9 mouse cellular contexts compared by ENCODE assay signal in genomic region chr7:145221841-145222689, GRCm38 (mm10). TPM values are rescaled to one million over a fixed set of nuclear protein-coding genes. Genes with fewer than 3 reads are reported as not detected.
A peak's percentile ranks its signal among the peaks of the same experiment; 100 is the strongest.
DNase-seq lines count a peak whose midpoint lies in the region; ATAC-seq and TF ChIP-seq lines count a peak whose summit lies in the region.
"Had no signal": no experiment of that assay in that cellular context is flagged by ENCODE, and none has a peak within 500 bp of the region (broad histone marks: within the 10 kb centered on the region; RNA-seq: fewer than 3 reads in every experiment).

No protein-coding gene starts in this region.

- H3K36me3 ChIP-seq in forebrain, embryonic 13.5 days (ENCODE audit: poor library complexity, severe bottlenecking) = no peaks in the 10 kb centered on the region
- no peaks in the 10 kb centered on the region for H3K36me3 ChIP-seq in forebrain, postnatal 0 days (ENCODE audit: insufficient read depth)
- H3K36me3 ChIP-seq in embryonic facial prominence, embryonic 11.5 days (replicated peaks; ENCODE audit: control insufficient read depth, insufficient read depth, low read depth, low read length) = no peaks in the 10 kb centered on the region
- H3K36me3 ChIP-seq in midbrain, embryonic 14.5 days (ENCODE audit: control insufficient read depth, insufficient read depth, low read length) = no peaks in the 10 kb centered on the region
- H3K36me3 ChIP-seq: G1E had no signal

- H3K27ac ChIP-seq in forebrain, embryonic 13.5 days = no peak overlapping the region
- H3K27ac ChIP-seq in forebrain, postnatal 0 days (ENCODE audit: low read depth, low read length) = no peak overlapping the region
- H3K27ac ChIP-seq in embryonic facial prominence, embryonic 11.5 days (replicated peaks; ENCODE audit: low read depth, low read length) = no peak overlapping the region
- H3K27ac ChIP-seq in midbrain, embryonic 14.5 days (replicated peaks; ENCODE audit: low read depth, low read length) = no peak overlapping the region

- H3K27me3 ChIP-seq in forebrain, embryonic 13.5 days = no peaks in the 10 kb centered on the region
- H3K27me3 ChIP-seq in forebrain, postnatal 0 days (ENCODE audit: insufficient read depth, low read length) = no peaks in the 10 kb centered on the region
- no peaks in the 10 kb centered on the region for H3K27me3 ChIP-seq in embryonic facial prominence, embryonic 11.5 days (ENCODE audit: control insufficient read depth, insufficient read depth, low read length)
- no peaks in the 10 kb centered on the region for H3K27me3 ChIP-seq in midbrain, embryonic 14.5 days (ENCODE audit: control insufficient read depth, insufficient read depth, low read length)

- H3K4me3 ChIP-seq in forebrain, embryonic 13.5 days = no peak overlapping the region
- no peak overlapping the region for H3K4me3 ChIP-seq in forebrain, postnatal 0 days (ENCODE audit: low read depth, low read length)
- no peak overlapping the region for H3K4me3 ChIP-seq in embryonic facial prominence, embryonic 11.5 days (ENCODE audit: low read depth, low read length)
- H3K4me3 ChIP-seq in midbrain, embryonic 14.5 days (replicated peaks; ENCODE audit: low read depth, low read length) = no peak overlapping the region

- intact Hi-C loops in heart, postnatal 10 days (cut with DNase I) = loop anchor here (2.0 kb wide), 1 partner anchor 21 kb away; no protein-coding TSS in a partner anchor
- intact Hi-C loops in left cerebral cortex, postnatal 36 days (cut with DNase I) = no loop called here

- DNase-seq in forebrain, postnatal 0 days = no peak
- DNase-seq in Muller cell, postnatal 12 days (ENCODE audit: inconsistent ontology term) = peak; percentile 94
- DNase-seq in embryonic facial prominence, embryonic 11.5 days (ENCODE audit: low spot score) = peak; percentile 27
- DNase-seq in heart, postnatal 10 days = peak; percentile 71 to 78
- peak; percentile 53 to 69 for DNase-seq in left cerebral cortex, postnatal 36 days (ENCODE audit: low spot score in 2 of 2)
- no peak for DNase-seq in midbrain, embryonic 14.5 days
- no peak for DNase-seq in spleen, postnatal 36 days (ENCODE audit: low spot score in 2 of 2)

- WGBS in forebrain, embryonic 13.5 days = 34% methylated on average over 2 of the region's 2 CpGs
- WGBS in forebrain, postnatal 0 days = 32% methylated on average over 2 of the region's 2 CpGs
- 30% methylated on average over 2 of the region's 2 CpGs for WGBS in embryonic facial prominence, embryonic 11.5 days
- 39% methylated on average over 2 of the region's 2 CpGs for WGBS in midbrain, embryonic 14.5 days

- 0 out of 2 replicates have a peak, but pooled peaks have one; percentile 36 for ATAC-seq in forebrain, embryonic 13.5 days
- ATAC-seq in forebrain, postnatal 0 days = no peak
- ATAC-seq in embryonic facial prominence, embryonic 11.5 days (replicated peaks; ENCODE audit: insufficient number of reproducible peaks, low FRiP score, low TSS enrichment, low read depth) = peak; percentile 21; the same call in 1 of the 2 replicates
- ATAC-seq in midbrain, embryonic 14.5 days (ENCODE audit: low FRiP score, low TSS enrichment) = peak; percentile 34; the same call in 1 of the 2 replicates

- no peaks in the 10 kb centered on the region for H3K9me3 ChIP-seq in forebrain, embryonic 13.5 days (replicated peaks)
- no peaks in the 10 kb centered on the region for H3K9me3 ChIP-seq in forebrain, postnatal 0 days (ENCODE audit: low read length)
- H3K9me3 ChIP-seq in embryonic facial prominence, embryonic 11.5 days (replicated peaks; ENCODE audit: control insufficient read depth, low read length) = no peaks in the 10 kb centered on the region
- no peaks in the 10 kb centered on the region for H3K9me3 ChIP-seq in midbrain, embryonic 14.5 days (ENCODE audit: control insufficient read depth, low read length)
- H3K9me3 ChIP-seq: G1E had no signal

- peaks cover 5% of the 10 kb centered on the region; the same call in 1 of the 2 replicates for H3K4me1 ChIP-seq in forebrain, embryonic 13.5 days
- no peaks in the 10 kb centered on the region for H3K4me1 ChIP-seq in forebrain, postnatal 0 days (ENCODE audit: insufficient read depth)
- no peaks in the 10 kb centered on the region for H3K4me1 ChIP-seq in embryonic facial prominence, embryonic 11.5 days (ENCODE audit: control insufficient read depth, insufficient read depth, low read length)
- no peaks in the 10 kb centered on the region for H3K4me1 ChIP-seq in midbrain, embryonic 14.5 days (ENCODE audit: control insufficient read depth, insufficient read depth, low read length)

- H3K4me2 ChIP-seq in forebrain, embryonic 13.5 days = no peak overlapping the region
- H3K4me2 ChIP-seq in forebrain, postnatal 0 days (ENCODE audit: low read depth) = no peak overlapping the region
- no peak overlapping the region for H3K4me2 ChIP-seq in embryonic facial prominence, embryonic 11.5 days (ENCODE audit: low read depth, low read length)
- no peak overlapping the region for H3K4me2 ChIP-seq in midbrain, embryonic 14.5 days (ENCODE audit: low read length)

- no peak overlapping the region for H3K9ac ChIP-seq in forebrain, embryonic 13.5 days
- no peak overlapping the region for H3K9ac ChIP-seq in forebrain, postnatal 0 days
- no peak overlapping the region for H3K9ac ChIP-seq in embryonic facial prominence, embryonic 11.5 days (replicated peaks; ENCODE audit: low read length)
- H3K9ac ChIP-seq in midbrain, embryonic 14.5 days (replicated peaks; ENCODE audit: low read length) = no peak overlapping the region

- no peak for TF ChIP-seq CTCF in forebrain, postnatal 0 days (IDR thresholded peaks at IDR 0.05; ENCODE audit: low read depth)

RNA-seq across cellular contexts. Expression of gene 1810010D01Rik, which starts 14.1 kb away (rescaled TPM):
- polyA plus RNA-seq in forebrain, embryonic 13.5 days (2015; fragmentation: Nextera tagmentation; extraction: Ambion mirVana) = 0.28 and 0.49 TPM in 2 replicates
- total RNA-seq in forebrain, postnatal 0 days (2014; rRNA removed) = 0.31 and 1.00 TPM in 2 replicates
- polyA plus RNA-seq in forebrain, postnatal 0 days (2015; fragmentation: Nextera tagmentation; extraction: Ambion mirVana) = 0.25 TPM in 1 of 2 replicates, not detected in the other
- polyA plus RNA-seq in embryonic facial prominence, embryonic 11.5 days (2014; fragmentation: Nextera tagmentation; extraction: Ambion mirVana) = 0.84 TPM in 1 of 2 replicates, not detected in the other
- not detected for total RNA-seq in heart, postnatal 10 days (2021)
- under 1 TPM in 1 of 2 experiments, not detected in 1; 0.63 TPM for total RNA-seq in left cerebral cortex, postnatal 36 days (2021)
- polyA plus RNA-seq in midbrain, embryonic 14.5 days (2014; fragmentation: Nextera tagmentation; extraction: Ambion mirVana) = 0.33 TPM in 1 of 2 replicates, not detected in the other
- total RNA-seq: G1E had no signal
- polyA plus RNA-seq: G1E had no signal

Comparison
In these comparisons a context has a peak if more than half of its experiments do, and no peak if none do; other contexts are left out.
1. DNase-seq: peak in Muller cell, postnatal 12 days (single experiment), embryonic facial prominence, embryonic 11.5 days (single experiment), heart, postnatal 10 days (2 of 2) and left cerebral cortex, postnatal 36 days (2 of 2); none in forebrain, postnatal 0 days (single experiment), midbrain, embryonic 14.5 days (single experiment) and spleen, postnatal 36 days (0 of 2).